1 mouse cellular context compared by ENCODE assay signal in the genomic region with DNA sequence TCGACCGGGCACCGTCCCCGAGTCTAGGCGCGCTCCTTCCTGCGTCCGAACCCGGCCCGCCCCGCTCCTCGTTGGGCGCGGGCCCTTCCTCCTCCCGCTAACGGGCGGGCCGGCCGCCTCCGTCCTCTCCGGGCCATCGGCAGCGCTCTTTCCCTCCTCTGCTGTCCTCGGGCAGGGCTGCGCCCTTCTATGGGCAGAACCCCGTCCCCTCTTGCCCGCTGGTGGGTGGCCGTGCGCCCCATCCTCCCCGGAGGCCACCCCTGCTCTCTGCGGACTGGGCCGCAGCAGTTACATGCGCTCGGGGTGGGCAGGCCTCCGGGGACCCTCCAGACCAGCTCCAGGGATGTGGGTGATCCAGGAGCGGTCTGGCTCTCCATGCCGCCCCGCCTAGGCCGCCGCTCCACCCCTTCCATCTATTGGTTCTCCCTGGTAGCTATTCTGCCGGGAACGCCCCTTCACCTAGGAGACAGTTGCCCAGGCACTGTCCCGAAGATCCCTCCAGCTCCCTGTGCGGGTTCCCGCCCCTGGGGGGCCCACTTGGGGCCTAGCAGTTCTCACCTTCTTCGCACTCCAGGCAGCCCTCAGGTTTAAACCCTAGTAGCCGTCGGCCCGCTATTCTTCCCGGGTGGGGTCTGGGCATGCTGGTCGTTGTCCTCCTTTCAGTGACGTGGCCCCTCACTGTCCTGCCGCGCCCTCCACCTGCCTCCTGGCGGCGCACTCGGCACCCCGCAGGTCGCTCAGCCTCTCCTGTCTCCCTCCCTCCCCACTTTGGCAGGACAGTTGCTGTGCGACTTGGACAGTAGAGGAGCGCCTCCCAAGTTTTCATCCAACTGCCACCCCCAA.
TF ChIP-seq lines count a peak whose summit lies in the region.

No protein-coding gene starts in this region.

TF ChIP-seq in CH12.LX, 34 proteins besides CTCF, POLR2A, EP300 and RAD21 (continued from another document):
- no peak for TF ChIP-seq ETS1 (conservative IDR thresholded peaks at IDR 0.05; ENCODE audit: low read depth, low read length)
- TF ChIP-seq SMC3 (IDR thresholded peaks at IDR 0.05; ENCODE audit: low read depth, low read length), result peak; percentile 7; the same call in 1 of the 2 replicates
TF ChIP-seq in CH12.LX: peak in this region for 6.
